Mouse (Mus musculus): ENCODE measurements around the gene Syt13. TPM values are rescaled to one million over a fixed set of nuclear protein-coding genes. Genes with fewer than 3 reads are reported as not detected.

The Syt13 gene
- polyA plus RNA-seq, 1 experiment from 2014 or later: 0.34 TPM

DNA sequence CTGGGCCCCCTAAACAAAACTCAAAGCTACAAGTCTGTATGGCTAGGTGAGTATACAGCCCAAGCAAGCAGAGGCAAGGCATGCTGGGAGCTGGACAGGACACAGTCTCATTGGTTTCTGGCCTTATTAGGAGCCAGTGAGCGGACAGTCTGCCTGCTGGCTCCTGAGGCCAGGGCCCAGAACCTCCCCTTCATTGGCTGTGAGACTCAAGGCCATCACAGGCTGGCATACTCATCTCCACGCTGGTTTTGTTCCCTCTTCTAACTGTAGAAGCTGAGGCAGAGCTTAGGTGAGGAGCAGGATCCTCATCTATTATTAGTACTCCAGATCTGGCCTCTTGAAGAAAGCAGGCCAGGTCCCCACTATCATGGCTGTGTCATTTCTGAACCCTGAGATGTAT, 70.3 kb downstream of the Syt13 start:
- H3K4me2 ChIP-seq: no peak overlapping the region
- H3K27ac ChIP-seq: no peak overlapping the region
- ATAC-seq (replicated peaks; ENCODE audit: insufficient number of reproducible peaks, insufficient read depth, low FRiP score, low read depth): no peak
- no peak overlapping the region for H3K4me3 ChIP-seq
- no peaks in the 10 kb centered on the region for H3K27me3 ChIP-seq
- H3K36me3 ChIP-seq: peaks cover 18% of the 10 kb centered on the region
- peaks cover 37% of the 10 kb centered on the region for H3K4me1 ChIP-seq (replicated peaks)
- no peak overlapping the region for H3K9ac ChIP-seq
- 82% methylated on average over 2 of the region's 2 CpGs for WGBS
- H3K9me3 ChIP-seq (replicated peaks): no peaks in the 10 kb centered on the region

DNA sequence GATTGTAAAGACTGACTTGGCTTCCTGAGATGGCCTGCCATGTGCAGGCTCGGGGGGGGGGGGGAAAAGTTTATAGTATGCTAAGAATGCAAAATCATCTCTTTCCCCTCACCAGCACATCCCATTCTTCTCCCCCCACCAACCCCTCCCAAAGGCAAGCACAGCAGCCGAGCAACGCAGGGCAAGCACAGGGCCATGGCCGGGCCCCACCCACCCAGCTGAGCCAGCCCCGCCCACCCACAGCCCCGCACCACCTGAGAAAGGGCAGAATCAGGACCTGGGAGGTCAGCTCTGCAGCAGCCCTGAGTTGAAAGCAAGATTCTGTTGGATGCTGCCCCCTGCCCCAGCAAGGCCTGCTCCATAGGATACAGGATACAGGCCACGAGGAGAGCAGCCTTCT, 70.7 kb downstream of the Syt13 start:
- WGBS: 44% methylated on average over 7 of the region's 7 CpGs
- H3K9me3 ChIP-seq (replicated peaks): no peaks in the 10 kb centered on the region
- H3K27ac ChIP-seq: no peak overlapping the region
- no peaks in the 10 kb centered on the region for H3K27me3 ChIP-seq
- no peak for ATAC-seq (replicated peaks; ENCODE audit: insufficient number of reproducible peaks, insufficient read depth, low FRiP score, low read depth)
- H3K4me2 ChIP-seq: no peak overlapping the region
- H3K9ac ChIP-seq: no peak overlapping the region
- H3K4me3 ChIP-seq: no peak overlapping the region
- H3K4me1 ChIP-seq (replicated peaks): peaks cover 37% of the 10 kb centered on the region
- H3K36me3 ChIP-seq: peaks cover 15% of the 10 kb centered on the region

DNA sequence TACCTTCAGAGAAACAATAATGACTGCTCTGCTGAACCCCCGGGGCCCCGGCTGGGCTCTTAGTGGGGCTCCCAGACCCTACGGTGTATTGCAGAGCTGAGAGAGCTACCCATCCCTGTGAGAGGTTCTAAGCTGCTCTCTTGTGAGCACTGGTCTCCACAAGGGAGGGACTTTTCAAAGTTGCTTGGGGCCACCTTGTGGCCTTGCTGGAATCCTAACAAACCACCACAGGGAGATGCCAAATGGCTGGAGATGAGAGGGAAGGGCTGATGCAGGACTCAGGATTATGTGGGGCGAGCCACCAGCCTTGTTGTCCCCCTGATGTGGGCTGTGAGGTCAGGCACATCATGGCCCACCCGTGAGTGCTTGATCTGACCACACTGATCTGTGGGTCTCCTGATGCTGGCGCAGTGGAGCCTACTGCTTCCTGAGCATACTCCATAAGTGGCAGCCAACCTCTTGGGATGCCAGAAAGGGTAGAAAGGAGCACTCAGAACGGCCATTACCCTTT, 72.3 kb downstream of the Syt13 start:
- H3K4me3 ChIP-seq: no peak overlapping the region
- H3K4me1 ChIP-seq (replicated peaks): peaks cover 37% of the 10 kb centered on the region
- H3K4me2 ChIP-seq: no peak overlapping the region
- no peak overlapping the region for H3K9ac ChIP-seq
- H3K36me3 ChIP-seq: peaks cover 22% of the 10 kb centered on the region
- 83% methylated on average over 7 of the region's 7 CpGs for WGBS
- no peaks in the 10 kb centered on the region for H3K9me3 ChIP-seq (replicated peaks)
- ATAC-seq (replicated peaks; ENCODE audit: insufficient number of reproducible peaks, insufficient read depth, low FRiP score, low read depth): no peak
- H3K27ac ChIP-seq: peak overlapping the region; percentile 85
- H3K27me3 ChIP-seq: no peaks in the 10 kb centered on the region

DNA sequence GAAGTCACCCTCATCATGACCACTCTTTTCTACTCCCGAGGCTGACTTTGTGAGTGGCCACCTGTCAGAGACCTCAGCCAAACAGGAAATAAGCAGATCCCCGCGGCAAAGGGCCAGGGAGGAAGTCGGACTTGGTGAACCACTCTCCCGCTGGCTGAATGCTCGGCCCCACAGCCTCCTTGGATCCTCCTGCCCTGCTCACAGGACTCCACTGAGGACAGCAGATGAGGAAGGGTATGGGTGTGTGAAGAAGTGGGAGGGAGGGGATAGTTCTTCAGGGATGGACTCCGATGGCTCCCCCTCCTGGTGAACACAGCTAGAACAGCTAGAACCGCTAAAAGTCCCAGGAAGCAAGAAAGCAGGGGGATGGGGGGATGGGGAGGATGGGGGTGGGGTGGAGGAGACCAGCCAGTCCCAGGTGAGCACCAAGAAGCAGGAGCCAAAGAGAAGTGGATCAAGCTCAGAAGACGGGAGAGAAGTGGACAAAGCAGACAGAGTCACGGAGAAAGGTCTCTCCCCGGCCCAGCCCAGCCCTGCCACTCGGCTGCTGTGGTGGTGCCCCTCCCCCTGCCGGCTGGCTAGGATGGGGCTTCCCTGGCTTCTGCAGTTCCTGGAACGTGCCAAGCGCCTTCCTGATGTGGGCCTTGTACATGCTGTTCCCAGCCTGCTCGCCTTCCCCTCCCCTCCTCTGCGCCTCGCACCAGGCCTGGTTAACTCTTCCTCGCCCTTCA, 73.2 kb downstream of the Syt13 start:
- WGBS: 14% methylated on average over 19 of the region's 19 CpGs
- no peaks in the 10 kb centered on the region for H3K27me3 ChIP-seq
- peaks cover 36% of the 10 kb centered on the region for H3K4me1 ChIP-seq (replicated peaks)
- H3K9me3 ChIP-seq (replicated peaks): no peaks in the 10 kb centered on the region
- H3K4me3 ChIP-seq: peak overlapping the region; percentile 31
- ATAC-seq (replicated peaks; ENCODE audit: insufficient number of reproducible peaks, insufficient read depth, low FRiP score, low read depth): peak; percentile 93
- peak overlapping the region; percentile 85 for H3K27ac ChIP-seq
- peak overlapping the region; percentile 57 for H3K4me2 ChIP-seq
- H3K36me3 ChIP-seq: peaks cover 28% of the 10 kb centered on the region
- H3K9ac ChIP-seq: 0 out of 2 replicates have a peak overlapping the region, but pooled peaks have one; percentile 16

DNA sequence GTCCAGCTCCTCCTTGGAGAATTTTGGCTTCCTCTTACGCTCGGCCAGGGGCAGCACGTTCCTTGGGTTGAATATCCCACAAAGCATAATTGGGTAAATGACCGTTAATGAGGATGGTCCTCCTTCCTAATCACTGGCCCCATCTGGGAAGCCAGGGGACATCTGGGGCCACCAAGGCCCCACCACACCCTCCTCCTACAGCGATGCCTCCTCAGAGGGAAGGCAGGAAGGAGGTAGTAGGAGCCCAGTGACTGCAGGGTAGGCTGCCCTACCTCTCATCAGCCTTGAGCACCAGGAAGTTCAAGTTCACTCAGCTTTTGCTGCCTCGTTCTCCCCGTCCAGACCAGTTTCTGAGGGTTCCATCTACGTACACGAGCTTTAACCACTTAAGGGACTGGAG, 74.7 kb downstream of the Syt13 start:
- Histone ChIP-seq H3K4me3 (no peak overlapping the region), H3K9me3 (replicated peaks) (no peaks in the 10 kb centered on the region), H3K36me3 (peaks cover 34% of the 10 kb centered on the region), H3K4me2 (no peak overlapping the region), H3K27me3 (no peaks in the 10 kb centered on the region), H3K4me1 (replicated peaks) (peaks cover 35% of the 10 kb centered on the region), H3K27ac (no peak overlapping the region), H3K9ac (no peak overlapping the region)
- 87% methylated on average over 9 of the region's 9 CpGs for WGBS
- ATAC-seq (replicated peaks; ENCODE audit: insufficient number of reproducible peaks, insufficient read depth, low FRiP score, low read depth): no peak

DNA sequence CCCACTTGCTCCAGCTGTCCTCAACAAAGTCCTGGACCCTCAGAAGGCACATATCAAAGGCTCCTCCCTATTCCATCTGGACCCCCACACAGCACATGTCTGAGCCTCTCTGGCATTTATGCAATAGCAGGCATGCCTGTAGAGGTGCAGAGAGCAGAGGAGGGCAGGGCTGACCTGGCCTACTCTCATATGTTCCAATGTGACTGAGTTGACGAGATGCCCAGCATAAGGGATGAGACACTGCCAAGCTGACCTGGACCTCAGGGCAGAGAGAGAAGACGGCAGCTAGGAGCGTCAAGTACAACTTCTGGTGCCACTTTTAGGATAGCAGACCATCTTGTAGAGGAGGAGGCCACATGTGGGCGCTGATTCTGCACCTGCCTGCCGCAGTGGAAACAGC, 77.1 kb downstream of the Syt13 start:
- Histone ChIP-seq H3K9ac (no peak overlapping the region), H3K36me3 (peaks cover 32% of the 10 kb centered on the region)

DNA sequence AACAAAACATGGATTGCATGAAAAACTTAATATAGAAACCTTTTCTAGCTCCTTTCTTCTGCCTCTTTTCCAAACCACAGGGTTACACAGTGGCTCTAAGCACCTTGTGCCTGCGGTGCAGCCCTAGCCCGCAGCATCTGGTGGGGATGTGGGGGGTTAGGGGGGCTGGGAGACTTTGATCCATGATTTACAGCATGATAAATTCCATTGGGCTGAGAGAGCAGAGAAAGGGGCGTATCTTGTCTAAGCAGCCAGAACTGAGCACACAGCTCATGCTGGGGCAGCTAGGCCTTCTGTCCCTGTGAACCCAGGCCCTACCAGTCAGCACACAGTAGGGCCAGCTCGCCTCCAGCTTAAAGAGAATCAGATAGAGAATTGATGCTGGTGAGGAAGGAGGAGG, 90.1 kb downstream of the Syt13 start:
- Histone ChIP-seq H3K9me3 (replicated peaks) (no peaks in the 10 kb centered on the region), H3K4me2 (no peak overlapping the region), H3K9ac (no peak overlapping the region), H3K4me3 (no peak overlapping the region), H3K27ac (no peak overlapping the region), H3K4me1 (replicated peaks) (no peaks in the 10 kb centered on the region), H3K27me3 (no peaks in the 10 kb centered on the region), H3K36me3 (peaks cover 13% of the 10 kb centered on the region)
- WGBS: 72% methylated on average over 4 of the region's 4 CpGs
- ATAC-seq (replicated peaks; ENCODE audit: insufficient number of reproducible peaks, insufficient read depth, low FRiP score, low read depth): no peak

More for the DNA sequence above, 77.1 kb downstream of the Syt13 start:
- 92% methylated on average over 5 of the region's 5 CpGs for WGBS
- Histone ChIP-seq H3K4me3 (no peak overlapping the region), H3K27me3 (no peaks in the 10 kb centered on the region), H3K4me2 (no peak overlapping the region), H3K4me1 (replicated peaks) (peaks cover 23% of the 10 kb centered on the region), H3K9me3 (replicated peaks) (no peaks in the 10 kb centered on the region), H3K27ac (no peak overlapping the region)
- no peak for ATAC-seq (replicated peaks; ENCODE audit: insufficient number of reproducible peaks, insufficient read depth, low FRiP score, low read depth)

Other genes starting within 250 kb of the Syt13 start
- 4.7 and 5.7 TPM in 2 replicates for gene Prdm11, start 131.1 kb downstream of the Syt13 start, polyA plus RNA-seq (2015; fragmentation: Nextera tagmentation; extraction: Ambion mirVana)

All from heart, embryonic 15.5 days (tissue).